Mouse (Mus musculus): ENCODE measurements around the gene Eaf2. TPM values are rescaled to one million over a fixed set of nuclear protein-coding genes. Genes with fewer than 3 reads are reported as not detected.
"Not testable (repeated sequence)": the region's sequence is repeated elsewhere in the genome, so short reads cannot be mapped to it uniquely, and the experiment has no call there.

Eaf2 gene
- polyA plus RNA-seq, 1 experiment from 2014 or later, result 1.8 TPM

GRCm38 (mm10) chr16:36891415-36891814 is 16.6 kb upstream of the Eaf2 start:
- Histone ChIP-seq H3K4me2 (replicated peaks) (no peak overlapping the region), H3K9me3 (no peaks in the 10 kb centered on the region), H3K4me3 (no peak overlapping the region), H3K27me3 (no peaks in the 10 kb centered on the region), H3K36me3 (peaks cover 66% of the 10 kb centered on the region), H3K4me1 (no peaks in the 10 kb centered on the region), H3K27ac (no peak overlapping the region), H3K9ac (no peak overlapping the region)
- no peak for ATAC-seq (ENCODE audit: insufficient number of reproducible peaks, insufficient read depth, low FRiP score, low TSS enrichment)
- 95% methylated on average over 4 of the region's 4 CpGs for WGBS

- no peak for ATAC-seq (ENCODE audit: insufficient number of reproducible peaks, insufficient read depth, low FRiP score, low TSS enrichment)
- no peaks in the 10 kb centered on the region for H3K27me3 ChIP-seq
- peaks cover 64% of the 10 kb centered on the region for H3K36me3 ChIP-seq
- H3K4me2 ChIP-seq (replicated peaks), result no peak overlapping the region
- no peaks in the 10 kb centered on the region for H3K9me3 ChIP-seq
- no peak overlapping the region for H3K27ac ChIP-seq
- H3K4me3 ChIP-seq, result no peak overlapping the region
- H3K9ac ChIP-seq, result no peak overlapping the region
- 88% methylated on average over 3 of the region's 3 CpGs for WGBS
- H3K4me1 ChIP-seq, result no peaks in the 10 kb centered on the region
These were observed 15.8 kb upstream of the Eaf2 start for GRCm38 (mm10) chr16:36890559-36890958.

DNA sequence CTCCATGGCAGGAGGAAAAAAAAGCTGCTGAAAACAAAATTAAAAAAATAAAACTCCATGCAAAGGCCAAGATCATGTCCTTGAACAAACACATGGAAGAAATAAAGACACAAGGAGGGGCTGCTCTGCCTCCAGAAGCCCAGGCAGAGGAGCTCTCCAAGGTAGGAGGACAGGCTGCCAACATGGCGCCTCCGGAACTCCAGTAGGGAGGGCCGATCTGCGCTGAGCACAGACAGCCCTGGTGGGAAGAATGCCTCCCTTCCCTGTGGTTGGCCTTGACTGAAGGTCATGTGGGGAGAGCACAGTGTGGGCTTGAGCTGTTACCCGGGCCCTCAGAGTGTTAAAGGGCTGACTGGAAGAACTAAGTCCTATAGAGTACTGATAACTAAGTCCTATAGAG is 12.7 kb upstream of the Eaf2 start:
- Histone ChIP-seq H3K9ac (no peak overlapping the region), H3K36me3 (peaks cover 42% of the 10 kb centered on the region), H3K4me1 (no peaks in the 10 kb centered on the region), H3K4me2 (replicated peaks) (no peak overlapping the region), H3K9me3 (no peaks in the 10 kb centered on the region), H3K27me3 (no peaks in the 10 kb centered on the region), H3K4me3 (no peak overlapping the region), H3K27ac (no peak overlapping the region)
- ATAC-seq (ENCODE audit: insufficient number of reproducible peaks, insufficient read depth, low FRiP score, low TSS enrichment), result no peak
- 73% methylated on average over 5 of the region's 5 CpGs for WGBS

GRCm38 (mm10) chr16:36885912-36886311 is 11.1 kb upstream of the Eaf2 start:
- no peak overlapping the region for H3K9ac ChIP-seq
- no peaks in the 10 kb centered on the region for H3K4me1 ChIP-seq
- 92% methylated on average over 11 of the region's 11 CpGs for WGBS
- H3K27ac ChIP-seq, result no peak overlapping the region
- no peaks in the 10 kb centered on the region for H3K9me3 ChIP-seq
- no peaks in the 10 kb centered on the region for H3K27me3 ChIP-seq
- ATAC-seq (ENCODE audit: insufficient number of reproducible peaks, insufficient read depth, low FRiP score, low TSS enrichment), result no peak
- peaks cover 31% of the 10 kb centered on the region for H3K36me3 ChIP-seq
- H3K4me3 ChIP-seq, result no peak overlapping the region
- no peak overlapping the region for H3K4me2 ChIP-seq (replicated peaks)

DNA sequence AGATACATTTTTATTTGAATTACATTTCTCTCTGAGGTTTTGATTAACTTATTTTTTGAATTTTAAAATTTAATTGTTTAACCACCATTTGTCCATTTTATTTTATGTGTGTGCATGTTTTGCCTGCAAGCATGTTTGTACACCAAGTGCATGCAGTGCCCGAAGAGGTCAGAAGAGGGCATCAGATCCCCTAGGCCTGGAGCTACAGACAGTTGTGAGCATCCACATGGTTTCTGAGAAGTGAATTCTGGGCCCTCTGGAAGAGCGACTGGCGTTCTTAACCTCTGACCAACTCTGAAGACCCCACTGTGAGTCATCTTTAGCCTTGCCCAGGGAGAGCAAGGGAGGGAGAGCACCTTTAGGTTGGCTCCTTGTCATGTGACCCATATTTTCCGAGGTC is 10.1 kb upstream of the Eaf2 start:
- H3K27ac ChIP-seq, result no peak overlapping the region
- no peaks in the 10 kb centered on the region for H3K9me3 ChIP-seq
- WGBS, result 85% methylated on average over 4 of the region's 4 CpGs
- no peaks in the 10 kb centered on the region for H3K4me1 ChIP-seq
- H3K27me3 ChIP-seq, result no peaks in the 10 kb centered on the region
- H3K4me2 ChIP-seq (replicated peaks), result no peak overlapping the region
- no peak overlapping the region for H3K9ac ChIP-seq
- peaks cover 25% of the 10 kb centered on the region for H3K36me3 ChIP-seq
- no peak overlapping the region for H3K4me3 ChIP-seq
- no peak for ATAC-seq (ENCODE audit: insufficient number of reproducible peaks, insufficient read depth, low FRiP score, low TSS enrichment)

- no peak overlapping the region for H3K9ac ChIP-seq
- H3K27ac ChIP-seq, result no peak overlapping the region
- H3K4me3 ChIP-seq, result no peak overlapping the region
- H3K27me3 ChIP-seq, result no peaks in the 10 kb centered on the region
- H3K4me1 ChIP-seq, result no peaks in the 10 kb centered on the region
- no peaks in the 10 kb centered on the region for H3K9me3 ChIP-seq
- H3K4me2 ChIP-seq (replicated peaks), result no peak overlapping the region
- ATAC-seq (ENCODE audit: insufficient number of reproducible peaks, insufficient read depth, low FRiP score, low TSS enrichment), result no peak
- H3K36me3 ChIP-seq, result peaks cover 11% of the 10 kb centered on the region
- 69% methylated on average over 5 of the region's 5 CpGs for WGBS
These were observed 8.0 kb upstream of the Eaf2 start for GRCm38 (mm10) chr16:36882737-36883343.

DNA sequence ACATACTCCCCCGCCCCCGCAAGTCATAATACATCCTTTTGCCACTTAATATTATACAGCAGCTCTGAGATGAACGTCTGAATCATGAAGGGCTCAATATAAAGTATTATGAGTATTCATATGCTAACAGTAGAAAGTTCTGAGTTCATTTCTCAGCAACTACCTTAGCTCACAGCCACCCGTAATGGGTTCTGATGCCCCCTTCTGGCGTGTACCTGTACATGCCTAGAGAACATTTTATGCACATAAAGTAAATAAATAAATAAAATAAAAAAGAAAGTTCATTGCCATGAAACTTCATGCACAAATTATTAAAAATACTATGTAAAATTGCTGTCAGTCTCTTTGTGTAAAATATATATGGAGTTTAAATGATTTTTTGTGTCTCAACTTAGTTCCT is 2.5 kb upstream of the Eaf2 start:
- no peak overlapping the region for H3K4me3 ChIP-seq
- H3K4me2 ChIP-seq (replicated peaks), result no peak overlapping the region
- peaks cover 4% of the 10 kb centered on the region; the same call in 1 of the 2 replicates for H3K36me3 ChIP-seq
- ATAC-seq (ENCODE audit: insufficient number of reproducible peaks, insufficient read depth, low FRiP score, low TSS enrichment), result no peak
- H3K27ac ChIP-seq, result no peak overlapping the region
- 74% methylated on average over 5 of the region's 5 CpGs for WGBS
- no peaks in the 10 kb centered on the region for H3K27me3 ChIP-seq
- H3K9ac ChIP-seq, result no peak overlapping the region
- no peaks in the 10 kb centered on the region for H3K9me3 ChIP-seq
- peaks cover 10% of the 10 kb centered on the region for H3K4me1 ChIP-seq

GRCm38 (mm10) chr16:36875276-36875851 is 561 bp upstream of the Eaf2 start:
- Histone ChIP-seq H3K4me3 (peak overlapping the region; percentile 99), H3K27ac (peak overlapping the region; percentile 83), H3K4me1 (peaks cover 10% of the 10 kb centered on the region), H3K36me3 (peaks cover 14% of the 10 kb centered on the region), H3K9me3 (no peaks in the 10 kb centered on the region), H3K4me2 (replicated peaks) (peak overlapping the region; percentile 65), H3K27me3 (no peaks in the 10 kb centered on the region), H3K9ac (peak overlapping the region; percentile 91)
- 1% methylated on average over 40 of the region's 48 CpGs for WGBS
- peak; percentile 66 for ATAC-seq (ENCODE audit: insufficient number of reproducible peaks, insufficient read depth, low FRiP score, low TSS enrichment)

DNA sequence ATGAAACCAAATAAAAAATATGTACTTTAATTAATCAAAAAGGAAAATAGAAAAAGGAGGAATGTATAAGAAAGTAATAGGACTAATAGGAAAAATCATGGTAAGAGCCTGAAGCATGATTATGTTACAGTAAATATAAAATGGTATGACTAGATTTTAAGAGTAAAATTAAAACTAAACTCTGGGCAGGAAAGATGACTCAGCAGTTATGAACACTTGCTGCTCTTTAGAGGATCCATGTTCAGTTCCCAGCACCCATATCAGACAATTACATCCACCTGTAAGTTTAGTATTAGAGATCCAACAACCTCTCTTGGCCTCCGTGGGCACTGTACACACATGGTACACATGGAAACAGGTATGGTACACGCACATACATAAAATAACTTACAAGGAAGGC is 5.4 kb downstream of the Eaf2 start:
- Histone ChIP-seq H3K27me3 (no peaks in the 10 kb centered on the region), H3K4me3 (no peak overlapping the region), H3K36me3 (peaks cover 40% of the 10 kb centered on the region), H3K4me2 (replicated peaks) (no peak overlapping the region), H3K9ac (no peak overlapping the region), H3K9me3 (no peaks in the 10 kb centered on the region), H3K27ac (no peak overlapping the region), H3K4me1 (peaks cover 5% of the 10 kb centered on the region)
- WGBS, result 95% methylated on average over 2 of the region's 2 CpGs
- no peak for ATAC-seq (ENCODE audit: insufficient number of reproducible peaks, insufficient read depth, low FRiP score, low TSS enrichment)

DNA sequence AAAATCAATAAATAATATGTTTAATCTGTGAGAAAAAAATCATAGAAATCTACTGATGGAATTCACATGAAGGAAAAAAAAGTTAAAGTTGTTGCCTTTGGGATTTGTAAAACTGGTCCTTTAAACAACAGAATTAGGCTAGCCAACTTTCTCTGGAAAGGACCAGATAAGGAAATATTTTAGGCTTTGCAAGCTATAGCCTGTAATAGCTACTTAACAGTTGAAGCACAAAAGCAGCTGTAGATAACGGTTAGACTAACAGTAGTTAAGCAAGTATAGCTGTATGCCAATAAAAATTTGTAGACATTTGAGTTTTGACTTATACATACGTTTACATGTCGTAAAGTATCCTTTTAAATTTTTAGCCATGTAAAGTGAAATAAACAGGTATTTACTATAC is 11.2 kb downstream of the Eaf2 start:
- H3K4me1 ChIP-seq, result no peaks in the 10 kb centered on the region
- no peak overlapping the region for H3K4me3 ChIP-seq
- H3K36me3 ChIP-seq, result peaks cover 36% of the 10 kb centered on the region
- no peak overlapping the region for H3K27ac ChIP-seq
- no peak overlapping the region for H3K4me2 ChIP-seq (replicated peaks)
- ATAC-seq (ENCODE audit: insufficient number of reproducible peaks, insufficient read depth, low FRiP score, low TSS enrichment), result no peak
- no peaks in the 10 kb centered on the region for H3K27me3 ChIP-seq
- H3K9ac ChIP-seq, result no peak overlapping the region
- no peaks in the 10 kb centered on the region for H3K9me3 ChIP-seq
- WGBS, result 95% methylated on average over 3 of the region's 3 CpGs

GRCm38 (mm10) chr16:36851202-36851601 is 23.6 kb downstream of the Eaf2 start:
- Histone ChIP-seq H3K4me1 (no peaks in the 10 kb centered on the region), H3K36me3 (peaks cover 19% of the 10 kb centered on the region), H3K9ac (no peak overlapping the region), H3K27me3 (no peaks in the 10 kb centered on the region), H3K4me3 (no peak overlapping the region), H3K4me2 (replicated peaks) (no peak overlapping the region), H3K9me3 (no peaks in the 10 kb centered on the region), H3K27ac (no peak overlapping the region)
- no peak for ATAC-seq (ENCODE audit: insufficient number of reproducible peaks, insufficient read depth, low FRiP score, low TSS enrichment)
- 95% methylated on average over 3 of the region's 3 CpGs for WGBS

- not testable (repeated sequence) for H3K4me2 ChIP-seq (replicated peaks); H3K9me3 ChIP-seq; ATAC-seq (ENCODE audit: insufficient number of reproducible peaks, insufficient read depth, low FRiP score, low TSS enrichment); H3K27ac ChIP-seq; H3K27me3 ChIP-seq; H3K4me1 ChIP-seq; H3K9ac ChIP-seq; H3K4me3 ChIP-seq
- 87% methylated on average over 1 of the region's 1 CpGs for WGBS
- peaks cover 21% of the 10 kb centered on the region for H3K36me3 ChIP-seq
These were observed 27.9 kb downstream of the Eaf2 start for GRCm38 (mm10) chr16:36846894-36847293.

All from embryonic facial prominence, embryonic 12.5 days (tissue).